Mouse (Mus musculus) liver, embryonic 15.5 days (tissue): ENCODE measurements at regions not wholly inside any gene's neighbourhood (a gene's known extent, or its start where the extent isn't known, plus 50 kb on each side); places are given as distances from the start of the nearest gene placed in this dataset.

ENCODE experiments used
- ATAC-seq: fragments of 200-750 bp; cut with Nextera tagmentation; 2 replicates; pipeline ENCODE4 v1.8.0; 2017; ENCODE audit warnings: moderate number of reproducible peaks, mild to moderate bottlenecking, moderate library complexity; ENCODE audit not compliant: insufficient read depth
- H3K27ac ChIP-seq: fragments of 300-500 bp; sonication (generic); replicated peaks from 2 replicates; pipeline ENCODE4 v1.5.1; 2015; ENCODE audit warnings: mild to moderate bottlenecking, inconsistent platforms
- H3K27me3 ChIP-seq: fragments of 300-500 bp; sonication (generic); 2 replicates; pipeline ENCODE4 v1.6.1; 2015; ENCODE audit warnings: mild to moderate bottlenecking, inconsistent platforms
- H3K36me3 ChIP-seq: fragments of 300-500 bp; sonication (generic); replicated peaks from 2 replicates; pipeline ENCODE4 v1.6.1; 2015; ENCODE audit warnings: moderate library complexity, mild to moderate bottlenecking, inconsistent platforms
- H3K4me1 ChIP-seq: fragments of 300-500 bp; sonication (generic); replicated peaks from 2 replicates; pipeline ENCODE4 v1.6.1; 2015; ENCODE audit warnings: inconsistent platforms
- H3K4me2 ChIP-seq: fragments of 300-500 bp; sonication (generic); 2 replicates; pipeline ENCODE4 v1.6.1; 2015; ENCODE audit warnings: moderate library complexity, mild to moderate bottlenecking, inconsistent platforms
- H3K4me3 ChIP-seq: fragments of 300-500 bp; sonication (generic); replicated peaks from 2 replicates; pipeline ENCODE4 v1.5.1; 2015; ENCODE audit warnings: mild to moderate bottlenecking, inconsistent platforms
- H3K9ac ChIP-seq: fragments of 300-500 bp; sonication (generic); 2 replicates; pipeline ENCODE4 v1.6.1; 2015; ENCODE audit warnings: moderate library complexity, mild to moderate bottlenecking, inconsistent platforms
- H3K9me3 ChIP-seq: fragments of 300-500 bp; sonication (generic); replicated peaks from 2 replicates; pipeline ENCODE4 v1.6.1; 2016; ENCODE audit warnings: inconsistent platforms
- WGBS: fragments of 180-500 bp; shearing (Covaris S2); methylation state at CpG from one replicate; pipeline ENCODE4 v1.1.7; 2015; ENCODE audit warnings: mixed read lengths; ENCODE audit not compliant: insufficient replicate concordance; 5-methylcytosine and 5-hydroxymethylcytosine counted together

GRCm38 (mm10) chr13:44441061-44441460 is 288.2 kb upstream of the Jarid2 start:
- Histone ChIP-seq H3K4me3 (no peak overlapping the region), H3K9ac (no peak overlapping the region), H3K9me3 (no peaks in the 10 kb centered on the region), H3K27me3 (no peaks in the 10 kb centered on the region), H3K4me2 (no peak overlapping the region), H3K27ac (no peak overlapping the region), H3K36me3 (no peaks in the 10 kb centered on the region), H3K4me1 (no peaks in the 10 kb centered on the region)
- ATAC-seq = no peak
- 71% methylated on average over 3 of the region's 3 CpGs for WGBS

- Histone ChIP-seq H3K27me3 (no peaks in the 10 kb centered on the region), H3K4me2 (no peak overlapping the region), H3K9ac (no peak overlapping the region), H3K4me1 (no peaks in the 10 kb centered on the region), H3K4me3 (no peak overlapping the region), H3K36me3 (no peaks in the 10 kb centered on the region), H3K27ac (no peak overlapping the region), H3K9me3 (no peaks in the 10 kb centered on the region)
- WGBS = 52% methylated on average over 1 of the region's 1 CpGs
- no peak for ATAC-seq
These were observed 280.0 kb upstream of the Jarid2 start for GRCm38 (mm10) chr13:44449216-44449830.

GRCm38 (mm10) chr13:44451224-44451623 is 278.1 kb upstream of the Jarid2 start:
- WGBS = 62% methylated on average over 5 of the region's 5 CpGs
- Histone ChIP-seq H3K4me3 (no peak overlapping the region), H3K4me1 (peaks cover 6% of the 10 kb centered on the region; the same call in 1 of the 2 replicates), H3K9ac (no peak overlapping the region), H3K9me3 (no peaks in the 10 kb centered on the region), H3K4me2 (no peak overlapping the region), H3K27me3 (no peaks in the 10 kb centered on the region), H3K27ac (no peak overlapping the region), H3K36me3 (no peaks in the 10 kb centered on the region)
- no peak for ATAC-seq

- H3K36me3 ChIP-seq = no peaks in the 10 kb centered on the region
- H3K9ac ChIP-seq = no peak overlapping the region
- no peak overlapping the region for H3K4me3 ChIP-seq
- H3K27ac ChIP-seq = no peak overlapping the region
- no peaks in the 10 kb centered on the region for H3K27me3 ChIP-seq
- no peak overlapping the region for H3K4me2 ChIP-seq
- H3K9me3 ChIP-seq = no peaks in the 10 kb centered on the region
- ATAC-seq = no peak
- WGBS = 68% methylated on average over 7 of the region's 7 CpGs
- peaks cover 6% of the 10 kb centered on the region; the same call in 1 of the 2 replicates for H3K4me1 ChIP-seq
These were observed 276.1 kb upstream of the Jarid2 start for GRCm38 (mm10) chr13:44453131-44453530.

GRCm38 (mm10) chr13:44454136-44454535 is 275.1 kb upstream of the Jarid2 start:
- 36% methylated on average over 9 of the region's 9 CpGs for WGBS
- ATAC-seq = no peak
- Histone ChIP-seq H3K27me3 (no peaks in the 10 kb centered on the region), H3K9ac (no peak overlapping the region), H3K9me3 (no peaks in the 10 kb centered on the region), H3K27ac (no peak overlapping the region), H3K4me1 (peaks cover 6% of the 10 kb centered on the region; the same call in 1 of the 2 replicates), H3K4me3 (no peak overlapping the region), H3K4me2 (no peak overlapping the region), H3K36me3 (no peaks in the 10 kb centered on the region)

GRCm38 (mm10) chr13:44455193-44455592 is 274.1 kb upstream of the Jarid2 start:
- H3K36me3 ChIP-seq = no peaks in the 10 kb centered on the region
- H3K9me3 ChIP-seq = no peaks in the 10 kb centered on the region
- ATAC-seq = no peak
- no peak overlapping the region for H3K4me2 ChIP-seq
- 38% methylated on average over 5 of the region's 5 CpGs for WGBS
- no peak overlapping the region for H3K4me3 ChIP-seq
- H3K27ac ChIP-seq = no peak overlapping the region
- no peak overlapping the region for H3K9ac ChIP-seq
- H3K4me1 ChIP-seq = peaks cover 6% of the 10 kb centered on the region; the same call in 1 of the 2 replicates
- no peaks in the 10 kb centered on the region for H3K27me3 ChIP-seq

- H3K27me3 ChIP-seq = no peaks in the 10 kb centered on the region
- no peak for ATAC-seq
- no peak overlapping the region for H3K27ac ChIP-seq
- H3K9ac ChIP-seq = no peak overlapping the region
- H3K4me2 ChIP-seq = no peak overlapping the region
- no peaks in the 10 kb centered on the region for H3K9me3 ChIP-seq
- H3K4me1 ChIP-seq = peaks cover 6% of the 10 kb centered on the region; the same call in 1 of the 2 replicates
- WGBS = 62% methylated on average over 3 of the region's 3 CpGs
- no peak overlapping the region for H3K4me3 ChIP-seq
- H3K36me3 ChIP-seq = no peaks in the 10 kb centered on the region
These were observed 270.5 kb upstream of the Jarid2 start for GRCm38 (mm10) chr13:44458744-44459143.

- H3K36me3 ChIP-seq = no peaks in the 10 kb centered on the region
- H3K4me2 ChIP-seq = no peak overlapping the region
- H3K4me1 ChIP-seq = peaks cover 6% of the 10 kb centered on the region; the same call in 1 of the 2 replicates
- no peak overlapping the region for H3K4me3 ChIP-seq
- ATAC-seq = no peak
- no peak overlapping the region for H3K27ac ChIP-seq
- no peaks in the 10 kb centered on the region for H3K9me3 ChIP-seq
- no peaks in the 10 kb centered on the region for H3K27me3 ChIP-seq
- H3K9ac ChIP-seq = no peak overlapping the region
- 65% methylated on average over 4 of the region's 4 CpGs for WGBS
These were observed 270.1 kb upstream of the Jarid2 start for GRCm38 (mm10) chr13:44459148-44459547.

GRCm38 (mm10) chr13:44463675-44464074 is 265.6 kb upstream of the Jarid2 start:
- Histone ChIP-seq H3K9me3 (no peaks in the 10 kb centered on the region), H3K4me3 (no peak overlapping the region), H3K36me3 (no peaks in the 10 kb centered on the region), H3K27me3 (no peaks in the 10 kb centered on the region), H3K9ac (no peak overlapping the region), H3K4me2 (no peak overlapping the region), H3K27ac (no peak overlapping the region), H3K4me1 (no peaks in the 10 kb centered on the region)
- ATAC-seq = no peak
- 74% methylated on average over 4 of the region's 4 CpGs for WGBS

GRCm38 (mm10) chr13:44465567-44465966 is 263.7 kb upstream of the Jarid2 start:
- no peaks in the 10 kb centered on the region for H3K27me3 ChIP-seq
- 65% methylated on average over 7 of the region's 7 CpGs for WGBS
- no peak for ATAC-seq

GRCm38 (mm10) chr13:44468963-44469674 is 260.2 kb upstream of the Jarid2 start:
- Histone ChIP-seq H3K27ac (no peak overlapping the region), H3K27me3 (no peaks in the 10 kb centered on the region), H3K9ac (no peak overlapping the region), H3K36me3 (no peaks in the 10 kb centered on the region), H3K4me1 (no peaks in the 10 kb centered on the region), H3K4me3 (no peak overlapping the region), H3K9me3 (no peaks in the 10 kb centered on the region), H3K4me2 (no peak overlapping the region)
- ATAC-seq = no peak
- WGBS = 70% methylated on average over 14 of the region's 14 CpGs

More at GRCm38 (mm10) chr13:44465567-44465966, 263.7 kb upstream of the Jarid2 start:
- no peak overlapping the region for H3K4me2 ChIP-seq
- no peak overlapping the region for H3K4me3 ChIP-seq
- H3K27ac ChIP-seq = no peak overlapping the region
- H3K9ac ChIP-seq = no peak overlapping the region
- no peaks in the 10 kb centered on the region for H3K9me3 ChIP-seq
- H3K36me3 ChIP-seq = no peaks in the 10 kb centered on the region
- H3K4me1 ChIP-seq = no peaks in the 10 kb centered on the region
